Mouse (Mus musculus) megakaryocyte-erythroid progenitor cell, adult 5-6 weeks (primary cell): ENCODE measurements around the gene Zfp961. TPM values are rescaled to one million over a fixed set of nuclear protein-coding genes. Genes with fewer than 3 reads are reported as not detected.
A peak's percentile ranks its signal among the peaks of the same experiment; 100 is the strongest.
"Not testable (repeated sequence)": the region's sequence is repeated elsewhere in the genome, so short reads cannot be mapped to it uniquely, and the experiment has no call there.

Source experiments
- ATAC-seq: replicated peaks from 2 replicates; pipeline ENCODE4 v1.8.0; 2016; ENCODE audit warnings: mild to moderate bottlenecking, inconsistent platforms; ENCODE audit not compliant: severe bottlenecking, poor library complexity, low FRiP score, low TSS enrichment
- total RNA-seq, 2 experiments: library from RNA; stranded (forward) in 1 of 2; stranded (reverse) in 1 of 2; fragments of 200-1000, 215-1000 nt in 1 of 2; fragments of >200 nt in 1 of 2; fragmentation: Nextera tagmentation in 1 of 2; gene quantifications; 2 replicates each; pipeline ENCODE4 v1.2.3; 2014 to 2017

Zfp961 gene
- 36.1 and 51.7 TPM in 2 replicates for total RNA-seq (2014; fragmentation: Nextera tagmentation)
- 31.0 and 33.9 TPM in 2 replicates for total RNA-seq (2017)

DNA sequence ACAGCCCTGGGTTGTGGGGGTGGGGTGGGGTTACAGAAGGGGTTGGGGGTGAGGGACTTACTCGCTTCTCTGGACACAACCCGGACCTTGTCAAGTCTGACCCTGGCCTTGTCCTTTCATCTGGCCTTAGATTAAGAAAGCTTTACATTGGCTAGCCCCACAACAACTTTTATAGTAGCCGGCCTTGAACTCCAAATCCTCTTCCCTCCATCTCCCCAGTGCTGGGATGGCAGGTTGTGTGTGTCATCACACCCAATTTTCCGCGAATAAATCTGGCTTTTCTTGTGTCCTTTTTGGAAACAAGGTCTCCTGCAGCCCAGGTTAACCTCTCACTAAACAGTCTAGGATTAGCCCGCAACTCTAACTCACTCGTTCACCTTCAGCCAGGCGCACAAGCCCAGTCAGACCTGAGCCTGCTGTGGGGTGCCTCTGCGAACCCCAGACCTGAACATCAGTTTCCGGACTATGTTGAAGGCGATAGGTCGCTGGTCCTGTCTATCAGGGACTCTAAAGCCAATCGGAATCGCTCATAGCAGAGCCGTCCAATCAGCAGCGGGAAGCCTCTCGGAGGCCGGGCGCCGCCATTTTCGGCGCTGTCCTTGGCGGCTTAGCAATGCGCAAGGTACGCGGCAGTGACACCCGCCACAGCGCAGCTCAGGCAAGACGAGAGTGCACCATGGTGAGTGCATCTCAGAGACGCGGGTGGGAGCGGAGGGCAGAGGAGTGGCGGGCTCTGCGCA lies at the start of gene Zfp961:
Gene Zfp961, plus strand, starts transcription at position 557 of the 740 bp plus-strand sequence.
- ATAC-seq, result peak; percentile 100

DNA sequence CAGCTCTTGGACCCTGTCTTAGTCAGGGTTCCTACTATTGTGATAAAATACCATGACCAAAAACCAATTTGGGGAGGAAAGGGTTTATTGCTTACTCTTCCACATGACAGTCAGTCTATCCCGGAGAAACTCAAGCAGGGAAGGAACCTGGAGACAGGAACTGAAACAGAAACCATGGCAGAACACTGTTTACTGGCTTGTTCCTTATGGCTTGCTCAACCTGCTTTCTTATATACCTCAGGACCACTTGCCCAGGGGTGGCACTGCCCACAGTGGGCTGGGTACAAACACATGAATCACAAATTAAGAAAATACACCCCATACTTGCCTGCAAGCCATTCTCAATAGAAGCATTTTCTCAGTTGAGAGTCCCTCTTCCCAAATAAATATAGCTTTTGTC lies 47.8 kb upstream of the Zfp961 start:
- not testable (repeated sequence) for ATAC-seq

DNA sequence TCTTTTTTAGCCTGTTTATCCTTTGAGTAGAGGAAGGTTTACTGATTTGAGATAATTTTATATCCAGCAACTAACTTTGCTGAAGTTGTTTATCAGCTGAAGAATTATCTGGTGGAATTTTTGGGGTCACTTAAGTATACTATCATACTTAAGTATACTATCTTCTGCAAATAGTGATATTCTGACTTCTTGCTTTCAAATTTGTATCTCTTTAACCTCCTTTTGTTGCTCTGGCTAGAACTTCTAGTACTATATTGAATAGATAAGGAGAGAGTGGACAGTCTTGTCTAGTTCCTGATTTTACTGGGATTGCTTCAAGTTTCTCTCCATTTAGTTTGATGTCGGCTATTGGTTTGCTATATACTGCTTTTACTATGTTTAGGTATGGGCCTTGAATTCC lies 44.0 kb upstream of the Zfp961 start:
- no peak for ATAC-seq

GRCm38 (mm10) chr8:71907798-71908257 lies 43.0 kb upstream of the Zfp961 start:
- ATAC-seq, result peak; percentile 5; the same call in 1 of the 2 replicates

GRCm38 (mm10) chr8:71908309-71909261 lies 42.3 kb upstream of the Zfp961 start, which contains the start of the genes Zfp882 and Zfp617:
Gene Zfp882 (plus strand): TSS chr8:71908608.
Gene Zfp617 (plus strand): TSS chr8:71908635.
- peak; percentile 96 for ATAC-seq

DNA sequence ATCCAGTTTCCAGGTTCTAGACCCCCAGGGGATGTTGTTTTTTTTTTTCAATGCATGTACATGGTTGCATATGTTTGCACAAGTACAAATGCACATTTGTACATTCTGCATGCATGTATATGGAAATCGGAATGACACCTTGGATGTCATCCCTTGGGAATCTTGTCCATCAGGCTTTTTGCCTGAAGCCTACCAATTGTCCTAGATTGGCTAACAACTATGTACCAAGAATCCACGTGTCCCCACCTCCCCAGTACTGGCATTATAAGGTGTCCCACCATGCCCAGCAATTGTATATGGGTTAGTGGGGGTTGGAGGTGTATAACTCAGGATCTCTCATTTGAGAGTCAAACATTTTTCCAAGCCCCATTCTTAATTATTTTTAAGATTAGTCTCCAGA lies 38.6 kb upstream of the Zfp961 start:
- ATAC-seq, result no peak

DNA sequence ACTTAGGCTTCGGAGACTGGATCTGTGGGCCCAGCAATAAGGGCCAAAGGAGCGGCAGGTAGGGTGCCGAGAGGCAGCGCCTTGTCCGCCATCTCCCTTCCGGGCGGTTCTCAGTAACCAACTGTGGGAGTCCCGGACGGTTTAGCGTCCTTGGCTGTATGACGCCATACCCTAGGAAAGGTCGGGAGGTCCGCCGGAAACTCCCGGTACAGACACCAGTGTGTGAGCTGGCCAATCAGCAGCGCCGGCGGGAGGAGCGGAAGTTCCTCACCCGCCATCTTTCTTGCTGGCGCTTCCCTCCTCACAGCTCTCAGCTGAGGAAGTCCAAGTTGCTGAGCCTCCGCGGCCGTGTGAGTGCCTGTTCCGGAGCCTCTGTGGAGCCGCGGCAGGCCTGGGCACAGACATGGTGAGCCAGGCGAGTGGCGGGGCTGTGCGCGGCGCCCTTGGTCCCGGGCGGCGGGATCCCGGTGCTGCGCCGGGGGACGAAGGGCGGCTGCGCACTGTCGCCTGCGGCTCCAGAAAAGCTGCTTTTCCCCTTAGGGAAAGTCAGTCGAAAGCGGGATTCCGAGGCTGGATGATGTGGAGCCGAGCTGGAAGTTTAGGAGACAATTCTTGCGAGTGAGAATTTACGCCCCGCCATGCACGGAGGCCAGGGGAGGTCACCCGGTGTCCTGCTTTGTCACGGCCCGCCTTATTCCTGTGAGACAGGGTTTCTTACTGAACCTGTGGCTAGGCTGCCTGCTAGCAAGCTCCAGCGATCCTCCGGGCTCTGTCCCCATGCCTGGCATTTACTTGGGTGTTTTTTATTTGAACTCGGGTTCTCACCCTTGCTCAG lies 28.1 kb upstream of the Zfp961 start:
- peak; percentile 98 for ATAC-seq

- ATAC-seq, result no peak
Observed at GRCm38 (mm10) chr8:71925791-71926190, 25.0 kb upstream of the Zfp961 start.

GRCm38 (mm10) chr8:71926551-71926950 lies 24.3 kb upstream of the Zfp961 start:
- no peak for ATAC-seq

- 0 out of 2 replicates have a peak, but pooled peaks have one; percentile 61 for ATAC-seq
Observed at GRCm38 (mm10) chr8:71927779-71928178, 23.1 kb upstream of the Zfp961 start.

DNA sequence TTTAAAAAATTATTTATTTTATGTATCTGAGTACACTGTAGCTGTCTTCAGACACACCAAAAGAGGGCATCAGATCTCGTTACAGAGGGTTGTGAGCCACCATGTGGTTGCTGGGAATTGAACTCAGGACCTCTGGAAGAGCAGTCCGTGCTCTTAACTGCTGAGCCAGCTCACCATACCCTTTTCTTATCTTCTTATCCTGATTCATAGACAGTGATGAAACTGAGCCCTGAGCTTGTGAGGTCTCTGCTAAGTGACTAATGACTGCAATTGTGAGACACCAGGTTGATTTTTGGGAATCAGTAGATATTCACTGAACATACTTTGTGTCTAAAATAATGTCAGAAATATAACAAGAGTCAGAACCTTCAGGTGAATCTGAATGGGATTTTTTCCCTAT lies 12.8 kb upstream of the Zfp961 start:
- ATAC-seq, result not testable (repeated sequence)

- ATAC-seq, result peak; percentile 95
Observed at GRCm38 (mm10) chr8:71940293-71941208, 10.3 kb upstream of the Zfp961 start.

GRCm38 (mm10) chr8:71941776-71942175 lies 9.1 kb upstream of the Zfp961 start:
- no peak for ATAC-seq

- ATAC-seq, result no peak
Observed at GRCm38 (mm10) chr8:71948624-71949023, 2.2 kb upstream of the Zfp961 start.

DNA sequence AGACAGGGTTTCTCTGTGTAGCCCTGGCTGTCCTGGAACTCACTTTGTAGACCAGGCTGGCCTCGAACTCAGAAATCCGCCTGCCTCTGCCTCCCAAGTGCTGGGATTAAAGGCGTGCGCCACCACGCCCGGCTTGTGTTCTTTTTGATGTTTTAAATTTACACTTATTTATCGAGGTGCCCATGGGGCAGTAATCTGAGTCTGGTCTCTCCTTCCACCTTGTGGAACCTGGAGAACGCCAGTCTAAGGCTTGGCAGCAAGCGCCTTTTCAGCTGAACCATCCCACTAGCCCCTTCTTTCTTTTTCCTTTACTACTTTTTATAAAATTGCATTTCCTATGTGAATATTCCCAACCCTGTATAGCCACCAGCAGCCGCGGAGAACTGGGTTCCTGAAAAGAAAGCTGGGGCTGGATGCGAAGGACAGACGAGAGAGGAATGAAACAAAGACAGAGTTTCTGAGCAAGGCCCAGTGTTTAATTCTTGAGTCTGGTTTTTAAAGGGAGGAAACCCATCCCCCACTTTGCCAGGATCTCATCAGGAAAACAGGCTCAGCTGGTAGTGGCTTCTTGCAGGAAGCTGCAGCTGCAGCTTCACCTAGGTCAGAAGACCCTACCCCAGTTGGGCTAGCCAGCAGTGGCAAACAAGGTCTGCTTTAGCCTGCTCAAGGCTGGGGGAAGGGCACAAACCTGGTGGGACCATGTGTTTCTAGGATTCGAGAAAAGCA lies 761 bp downstream of the Zfp961 start:
- no peak for ATAC-seq

DNA sequence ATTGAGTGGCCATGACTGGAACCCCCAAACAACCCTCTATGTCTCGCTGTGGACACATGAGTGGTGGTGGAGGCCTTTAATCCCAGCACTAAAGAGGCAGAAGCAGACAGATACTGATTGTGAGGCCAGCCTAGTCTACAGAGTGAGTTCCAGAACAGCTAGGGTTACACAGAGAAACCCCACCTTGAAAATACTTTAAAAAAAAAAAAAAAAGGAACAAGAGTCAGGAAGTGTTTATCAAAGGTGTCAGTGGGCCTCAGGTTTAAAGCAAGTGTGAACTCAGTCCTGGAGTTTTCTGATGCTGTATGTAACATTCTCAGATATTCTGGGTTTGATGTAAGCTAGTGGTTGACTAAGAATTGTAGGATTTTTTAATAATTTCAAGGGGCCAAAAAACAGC lies 1.7 kb downstream of the Zfp961 start:
- ATAC-seq, result no peak

DNA sequence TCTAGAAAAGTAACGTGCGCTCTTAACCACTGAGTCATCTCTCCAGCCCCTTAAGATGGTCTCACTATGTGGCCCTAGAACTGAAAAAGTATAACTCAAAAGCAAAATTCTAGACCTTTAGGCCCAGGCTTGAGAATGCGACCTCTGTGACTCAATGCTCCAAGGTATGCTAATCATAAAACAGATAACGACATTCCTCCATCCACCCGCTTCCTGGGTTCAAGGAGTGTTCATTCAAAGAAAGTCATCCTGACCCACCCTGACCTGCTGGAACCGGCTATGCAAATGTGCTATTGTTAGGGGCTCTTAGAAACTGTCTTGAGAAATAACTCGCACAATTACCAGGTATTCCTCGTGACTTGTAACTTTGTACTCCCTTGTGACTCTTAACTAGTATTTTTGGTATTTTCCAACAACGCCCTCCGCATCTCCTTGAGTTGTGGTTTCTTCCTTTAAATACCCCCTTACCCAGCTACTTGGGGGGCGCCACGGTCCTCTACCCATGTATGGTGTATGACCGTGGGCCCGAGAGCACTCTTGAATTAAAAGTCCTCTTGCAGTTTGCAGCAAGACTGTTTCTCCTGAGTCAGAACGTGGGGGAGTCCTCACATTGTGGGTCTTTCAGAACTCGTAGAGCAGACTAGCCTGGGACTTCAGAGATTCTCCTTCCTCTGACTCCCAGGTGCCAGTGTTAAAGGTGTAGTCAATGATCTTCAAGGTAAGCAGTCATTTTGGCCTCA lies 2.3 kb downstream of the Zfp961 start:
- not testable (repeated sequence) for ATAC-seq
